Mouse (Mus musculus): ENCODE measurements around the gene Asna1.

Gene Asna1

DNA sequence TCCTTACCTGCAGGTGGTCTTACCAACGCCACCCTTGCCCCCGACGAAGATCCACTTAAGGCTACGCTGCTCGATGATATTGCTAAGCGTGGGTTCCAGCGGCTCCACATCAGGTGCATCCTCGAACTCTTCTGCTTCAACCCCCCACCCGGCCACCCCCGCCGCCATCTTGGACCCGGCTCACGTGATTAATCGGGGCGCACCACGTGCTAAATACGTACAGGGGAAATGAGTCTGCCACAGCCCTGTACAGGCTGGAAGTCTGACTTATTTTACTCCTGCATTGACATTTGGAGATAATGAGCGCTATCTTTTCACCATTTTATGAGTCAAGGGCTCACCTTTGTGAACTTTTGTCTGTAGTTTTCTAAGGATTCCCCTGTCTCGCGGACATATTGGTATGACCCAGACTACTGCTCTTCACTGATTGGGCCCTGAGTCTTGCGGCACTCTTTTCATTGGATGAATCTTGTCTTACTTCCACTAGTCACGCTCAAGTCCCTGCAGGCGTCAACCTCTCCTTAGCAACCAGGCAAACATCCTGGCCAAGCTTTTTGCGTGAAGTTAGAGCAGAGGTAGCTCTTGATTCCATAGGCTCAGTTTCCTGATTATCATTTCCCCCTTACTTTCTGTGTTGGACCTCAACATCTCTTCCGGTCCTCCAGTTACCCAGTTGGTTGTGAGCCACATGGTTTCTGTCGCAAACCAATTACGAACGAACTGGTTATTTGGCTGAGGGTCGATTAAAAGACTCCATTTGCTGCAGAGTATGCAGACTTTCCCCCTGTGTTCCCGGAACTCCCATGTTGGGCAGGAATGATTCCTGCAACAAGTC lies at the start of gene Asna1:
Gene Asna1, minus strand, starts transcription at position 184 of the 835 bp plus-strand sequence.
- DNase-seq (ENCODE audit: extremely low spot score, low spot score) = peak; percentile 91

GRCm38 (mm10) chr8:85074617-85075016 lies 49.5 kb upstream of the Asna1 start:
- DNase-seq (ENCODE audit: extremely low spot score, low spot score) = no peak

DNA sequence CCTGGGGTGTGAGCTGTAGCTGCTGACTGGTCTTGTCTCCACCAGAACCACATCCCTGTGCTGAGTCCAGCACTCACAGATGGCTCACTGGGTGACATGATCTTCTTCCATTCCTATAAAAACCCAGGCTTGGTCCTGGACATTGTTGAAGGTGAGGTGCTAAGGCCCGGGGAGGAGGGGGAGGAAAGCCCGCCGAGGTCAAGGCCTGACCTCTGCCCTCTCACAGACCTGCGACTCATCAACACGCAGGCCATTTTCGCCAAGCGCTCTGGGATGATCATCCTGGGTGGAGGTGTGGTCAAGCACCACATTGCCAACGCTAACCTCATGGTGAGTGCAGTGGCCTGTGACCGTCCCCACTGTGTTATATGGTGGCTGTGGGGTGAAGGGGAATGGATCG lies 49.1 kb upstream of the Asna1 start:
- DNase-seq (ENCODE audit: extremely low spot score, low spot score) = no peak

DNA sequence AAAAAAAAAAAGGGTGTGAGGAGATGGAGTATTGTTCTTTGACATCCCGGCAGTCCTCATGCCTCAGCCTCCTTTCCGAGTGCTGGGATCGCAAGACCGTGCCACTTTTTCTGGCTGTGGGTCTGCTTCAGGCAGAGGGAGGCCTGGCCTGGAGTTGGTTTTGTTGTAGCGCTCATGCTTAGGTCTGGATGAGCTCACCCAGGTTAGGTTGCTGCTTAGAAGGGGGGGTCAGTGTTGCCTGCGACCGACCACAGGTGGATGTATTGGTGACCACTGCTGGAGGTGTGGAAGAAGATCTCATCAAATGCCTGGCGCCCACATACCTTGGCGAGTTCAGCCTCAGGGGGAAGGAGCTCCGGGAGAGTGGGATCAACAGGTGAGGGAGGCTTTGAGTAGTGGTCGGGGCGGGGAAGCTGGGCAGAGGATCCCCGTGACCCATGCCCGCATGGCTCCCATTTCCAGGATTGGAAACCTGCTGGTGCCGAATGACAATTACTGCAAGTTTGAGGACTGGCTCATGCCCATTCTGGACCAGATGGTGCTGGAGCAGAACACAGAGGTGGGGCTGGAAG lies 48.0 kb upstream of the Asna1 start:
- no peak for DNase-seq (ENCODE audit: extremely low spot score, low spot score)

- no peak for DNase-seq (ENCODE audit: extremely low spot score, low spot score)
Observed at GRCm38 (mm10) chr8:85072364-85072929, 47.4 kb upstream of the Asna1 start.

DNA sequence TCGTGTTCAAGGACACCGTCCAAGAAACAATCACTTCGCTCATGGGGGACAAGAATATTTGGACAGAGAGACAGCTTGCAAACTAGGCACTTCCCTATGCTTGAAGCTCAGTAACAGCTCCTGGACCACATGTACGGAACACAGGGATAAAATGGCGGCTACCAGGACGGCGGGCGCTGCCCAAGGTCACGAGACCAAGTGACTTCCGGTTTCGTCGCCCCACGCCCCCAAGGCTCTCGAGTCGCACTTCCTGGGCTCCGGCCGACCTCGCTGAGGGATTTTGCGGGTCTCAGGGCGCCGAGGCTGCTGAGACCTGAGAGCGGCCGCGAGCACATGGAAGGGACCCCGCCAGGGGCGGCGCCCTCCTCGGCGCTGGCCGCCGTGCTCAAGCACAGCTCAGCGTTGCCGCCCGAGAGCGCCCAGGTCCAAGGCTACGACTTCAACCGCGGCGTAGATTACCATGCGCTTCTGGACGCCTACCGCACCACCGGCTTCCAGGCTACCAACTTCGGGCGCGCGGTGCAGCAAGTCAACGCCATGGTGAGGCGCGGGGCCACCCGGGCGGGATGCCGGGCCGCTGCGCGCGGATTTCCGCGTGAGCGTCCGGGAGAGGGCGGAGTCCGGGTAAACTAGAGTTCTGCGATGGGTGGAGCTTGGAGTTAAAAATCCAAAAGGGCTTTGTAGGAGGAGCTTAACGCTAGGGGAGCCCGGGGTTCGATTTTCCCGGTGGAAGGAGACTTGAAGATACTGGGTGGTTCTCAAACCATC lies 46.6 kb upstream of the Asna1 start, which contains the start of gene Dhps:
Gene Dhps, plus strand, starts transcription at position 244 of the 768 bp plus-strand sequence.
- peak; percentile 87 for DNase-seq (ENCODE audit: extremely low spot score, low spot score)

GRCm38 (mm10) chr8:85071041-85071440 lies 46.0 kb upstream of the Asna1 start:
- peak; percentile 45 for DNase-seq (ENCODE audit: extremely low spot score, low spot score)

DNA sequence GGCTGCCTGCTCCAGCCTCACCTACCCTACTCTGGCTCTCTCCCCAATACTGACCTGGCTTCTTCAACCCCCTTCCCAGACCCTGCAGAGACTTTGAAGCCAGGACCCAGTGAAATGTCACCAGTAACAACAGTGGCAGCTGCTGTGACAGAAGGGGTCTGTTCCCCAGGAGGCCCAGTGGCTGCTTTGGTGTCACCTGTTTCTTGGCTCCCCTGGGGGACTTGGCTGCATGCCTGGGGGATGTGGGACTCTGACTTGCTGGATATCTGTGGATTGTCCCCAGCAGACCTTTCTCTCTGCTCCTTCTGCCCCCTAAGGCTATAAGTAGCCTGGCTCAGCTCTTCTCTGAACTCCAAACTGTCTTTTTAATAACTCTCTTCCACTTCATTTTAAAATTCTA lies 42.9 kb upstream of the Asna1 start, which contains the start of gene Gm5741:
Gene Gm5741, minus strand, starts transcription at position 1 of the 400 bp plus-strand sequence.
- DNase-seq (ENCODE audit: extremely low spot score, low spot score) = no peak

- DNase-seq (ENCODE audit: extremely low spot score, low spot score) = no peak
Observed at GRCm38 (mm10) chr8:85067155-85067554, 42.1 kb upstream of the Asna1 start.

DNA sequence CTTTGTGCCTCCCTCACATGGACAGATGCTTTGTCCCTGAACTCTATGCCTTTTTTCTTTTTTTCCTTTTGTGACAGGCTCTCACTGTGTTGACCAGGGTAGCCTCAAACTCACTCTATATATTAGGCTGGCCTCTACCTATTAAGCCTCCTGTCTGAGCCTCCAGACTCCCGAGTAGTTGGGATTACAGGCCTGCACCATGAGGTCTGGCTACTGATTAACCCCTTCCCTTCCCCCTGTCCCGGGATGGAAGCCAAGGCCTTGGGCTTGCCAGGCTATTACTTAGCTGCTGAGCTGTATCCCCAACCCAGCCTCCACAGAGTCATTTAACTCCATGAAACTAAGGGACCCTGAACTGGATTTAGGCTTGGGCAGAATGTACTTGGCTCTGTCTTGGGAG lies 40.1 kb upstream of the Asna1 start:
- no peak for DNase-seq (ENCODE audit: extremely low spot score, low spot score)

DNA sequence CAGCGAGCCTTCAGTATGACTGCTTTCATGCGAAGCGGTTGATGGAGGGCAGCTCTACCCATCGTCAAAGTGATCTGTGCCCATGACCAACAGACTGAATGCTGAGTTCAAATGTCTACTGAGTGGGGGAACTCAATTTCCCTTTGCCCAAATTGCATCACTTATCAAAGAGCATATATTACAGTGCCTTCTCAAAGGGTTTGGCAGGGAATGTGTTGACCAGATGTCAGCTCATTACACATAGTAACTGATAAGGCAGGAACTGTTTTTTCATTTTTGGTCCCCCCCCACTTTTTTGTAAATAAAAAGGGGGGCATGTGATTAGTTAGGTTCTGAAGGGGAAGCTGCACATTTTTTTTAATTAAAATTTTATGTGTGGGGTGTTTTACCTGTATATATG lies 37.5 kb upstream of the Asna1 start:
- DNase-seq (ENCODE audit: extremely low spot score, low spot score) = no peak

DNA sequence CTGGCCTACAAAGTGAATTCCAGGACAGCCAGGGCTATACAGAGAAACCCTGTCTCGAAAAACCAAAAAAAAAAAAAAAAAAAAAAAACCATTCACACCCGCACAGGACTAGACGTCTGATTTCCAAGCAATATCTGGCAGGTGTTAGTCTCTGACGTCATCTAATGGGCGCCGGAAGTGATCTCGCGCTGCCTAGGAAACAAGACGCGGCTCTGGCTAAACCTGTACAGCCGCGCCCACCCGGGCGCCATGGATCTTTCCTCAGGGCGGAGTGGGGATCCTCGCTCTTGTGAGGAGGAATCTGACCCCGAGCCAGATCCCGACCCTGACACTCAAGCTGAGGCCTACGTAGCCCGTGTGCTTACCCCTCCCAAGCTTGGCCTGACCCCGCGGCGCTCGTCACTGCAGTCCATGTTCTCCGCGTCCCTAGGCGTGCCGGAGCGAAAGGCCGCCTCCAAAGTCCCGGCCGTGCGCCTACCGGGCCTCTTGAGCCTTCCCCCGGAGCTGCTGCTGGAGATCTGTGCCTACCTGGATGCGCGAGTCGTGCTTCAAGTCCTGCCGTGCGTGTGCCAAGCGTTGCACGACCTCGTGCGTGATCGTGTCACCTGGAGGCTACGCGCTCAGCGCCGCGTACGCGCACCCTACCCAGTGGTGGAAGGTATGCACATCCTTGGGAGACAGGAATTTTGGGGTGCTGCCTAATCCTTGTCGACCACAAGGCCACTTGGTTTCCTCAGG lies 35.0 kb upstream of the Asna1 start, which contains the start of gene Fbxw9:
Gene Fbxw9, plus strand, starts transcription at position 177 of the 738 bp plus-strand sequence.
- DNase-seq (ENCODE audit: extremely low spot score, low spot score) = peak; percentile 91

DNA sequence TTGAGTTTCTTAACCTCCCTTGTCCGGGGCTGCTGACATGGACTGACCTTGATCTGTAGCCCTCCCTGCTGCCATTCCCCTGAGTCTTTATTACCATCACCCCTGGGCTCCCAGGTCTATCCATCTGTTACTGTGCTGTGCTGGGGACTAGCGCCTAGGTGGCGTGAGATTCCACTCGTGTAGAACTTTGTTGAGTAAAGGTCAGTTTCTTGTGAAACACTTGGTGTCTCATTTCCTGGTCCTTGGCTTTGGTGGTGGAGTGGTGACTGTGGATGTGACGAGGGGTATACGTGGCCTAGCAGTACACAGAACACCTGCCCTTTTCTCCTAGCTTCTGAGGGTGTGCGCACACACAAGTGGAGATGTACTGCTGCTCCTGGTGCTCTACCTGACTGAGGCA lies 32.3 kb upstream of the Asna1 start:
- no peak for DNase-seq (ENCODE audit: extremely low spot score, low spot score)

GRCm38 (mm10) chr8:85043619-85044018 lies 18.5 kb upstream of the Asna1 start:
- DNase-seq (ENCODE audit: extremely low spot score, low spot score) = no peak

DNA sequence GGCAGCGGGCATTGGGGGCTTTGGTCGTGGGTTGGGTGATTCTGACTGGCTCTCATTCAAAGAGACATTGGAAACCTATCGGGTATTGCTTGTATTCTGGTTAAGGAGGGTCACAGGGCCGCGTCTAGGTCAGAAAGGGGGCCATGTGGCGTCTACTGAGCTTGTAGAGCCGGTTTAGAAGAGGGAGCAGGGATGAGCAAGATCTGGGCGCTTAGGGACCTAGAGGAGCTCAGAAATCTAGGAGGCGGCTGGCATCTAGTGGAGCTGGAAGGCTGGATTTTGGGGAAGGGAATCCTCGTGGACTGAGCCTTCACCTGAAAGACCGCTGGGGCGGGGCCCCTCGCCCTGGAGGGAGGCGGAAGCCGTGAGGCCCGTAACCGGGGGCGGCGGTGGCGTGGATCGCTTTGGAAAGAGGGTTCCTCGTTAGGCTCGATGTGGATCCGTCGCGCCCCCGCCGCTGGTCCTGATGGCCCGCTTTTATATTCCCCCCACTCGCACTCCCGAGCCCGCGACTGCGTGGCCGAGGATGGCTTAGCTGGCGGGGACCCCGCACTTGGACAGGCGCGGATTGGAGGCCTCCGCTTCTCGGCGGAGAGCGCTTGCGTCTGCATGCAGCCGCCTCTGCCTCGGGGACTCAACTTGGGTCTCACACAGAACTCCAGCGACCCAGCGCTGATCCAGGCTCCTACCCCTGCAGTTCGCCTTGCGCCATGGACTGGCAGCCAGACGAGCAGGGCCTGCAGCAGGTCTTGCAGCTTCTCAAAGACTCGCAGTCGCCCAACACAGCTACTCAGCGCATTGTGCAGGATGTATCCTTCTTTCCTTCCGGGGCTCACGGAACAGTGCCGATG lies 12.8 kb upstream of the Asna1 start:
- DNase-seq (ENCODE audit: extremely low spot score, low spot score) = peak; percentile 65

GRCm38 (mm10) chr8:85037366-85037680 lies 12.2 kb upstream of the Asna1 start:
- DNase-seq (ENCODE audit: extremely low spot score, low spot score) = no peak

GRCm38 (mm10) chr8:85036718-85037365 lies 11.8 kb upstream of the Asna1 start, which contains the start of gene Tnpo2:
Gene Tnpo2, plus strand, starts transcription at chr8:85036915.
- DNase-seq (ENCODE audit: extremely low spot score, low spot score) = peak; percentile 90

GRCm38 (mm10) chr8:85036381-85036717 lies 11.3 kb upstream of the Asna1 start:
- DNase-seq (ENCODE audit: extremely low spot score, low spot score) = no peak

DNA sequence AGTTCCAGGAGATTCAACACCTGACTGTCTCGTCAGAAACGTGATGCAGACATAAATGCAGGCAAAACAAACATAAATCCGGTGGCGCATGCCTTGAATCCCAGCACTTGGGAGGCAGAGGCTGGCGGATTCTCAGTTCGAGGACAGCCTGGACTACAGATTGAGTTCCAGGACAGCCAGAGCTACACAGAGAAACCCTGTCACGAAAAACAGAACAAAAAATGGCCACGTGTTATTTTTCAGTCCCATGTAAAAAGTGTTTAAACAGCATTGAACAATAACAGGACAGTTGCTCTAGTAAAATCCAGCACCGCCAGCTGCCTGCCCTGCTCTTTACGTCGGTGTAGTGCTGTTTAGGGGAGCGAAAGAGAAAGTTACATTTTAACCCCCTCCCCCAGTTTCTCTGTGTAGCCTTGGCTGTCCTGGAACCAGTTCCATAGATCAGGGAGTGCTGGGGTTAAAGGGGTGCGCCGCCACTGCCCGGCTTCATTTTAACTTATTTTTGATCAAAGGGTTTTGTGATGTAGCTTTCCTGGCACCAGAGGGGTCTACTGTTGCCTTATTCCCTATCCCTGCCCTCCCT lies 10.7 kb upstream of the Asna1 start:
- DNase-seq (ENCODE audit: extremely low spot score, low spot score) = peak; percentile 42
